In genomic region chrX:93654218-93655002, GRCm38 (mm10) we compare ENCODE assay signal across 11 mouse cellular contexts. TPM values are rescaled to one million over a fixed set of nuclear protein-coding genes. Genes with fewer than 3 reads are reported as not detected.
DNase-seq lines count a peak whose midpoint lies in the region; ATAC-seq and TF ChIP-seq lines count a peak whose summit lies in the region.
"Had no signal": no experiment of that assay in that cellular context is flagged by ENCODE, and none has a peak within 500 bp of the region (broad histone marks: within the 10 kb centered on the region; RNA-seq: fewer than 3 reads in every experiment).

Pcyt1b (plus strand) TSS chrX:93654863.

- no peak within 1 kb of the TSS for H3K9ac ChIP-seq in ES-Bruce4 (ENCODE audit: low read depth, poor library complexity, severe bottlenecking)
- no peak within 1 kb of the TSS for H3K9ac ChIP-seq in hindbrain, embryonic 11.5 days (ENCODE audit: low read depth, low read length)
- H3K9ac ChIP-seq: heart, embryonic 13.5 days; kidney, embryonic 15.5 days; liver, embryonic 15.5 days had no signal

- H3K27me3 ChIP-seq in ES-Bruce4 (ENCODE audit: control insufficient read depth, insufficient read depth, low read length, poor library complexity, severe bottlenecking), result no peaks in the 10 kb centered on the region
- H3K27me3 ChIP-seq in hindbrain, embryonic 11.5 days (ENCODE audit: control insufficient read depth, insufficient read depth, low read length), result no peaks in the 10 kb centered on the region
- H3K27me3 ChIP-seq in kidney, adult 2 months (replicated peaks; ENCODE audit: control insufficient read depth, insufficient read depth, low read length), result no peaks in the 10 kb centered on the region
- H3K27me3 ChIP-seq: heart, embryonic 13.5 days had no signal

- no peak within 1 kb of the TSS for H3K27ac ChIP-seq in ES-Bruce4 (ENCODE audit: insufficient read depth, low read length)
- H3K27ac ChIP-seq in hindbrain, embryonic 11.5 days (ENCODE audit: low read depth, low read length), result no peak within 1 kb of the TSS
- H3K27ac ChIP-seq in kidney, adult 2 months (ENCODE audit: insufficient read depth, low read depth, low read length), result no peak within 1 kb of the TSS
- H3K27ac ChIP-seq: heart, embryonic 13.5 days; kidney, embryonic 15.5 days; liver, embryonic 15.5 days had no signal

- no peaks in the 10 kb centered on the region for H3K36me3 ChIP-seq in ES-Bruce4 (ENCODE audit: control insufficient read depth, insufficient read depth, low read length, poor library complexity, severe bottlenecking)
- H3K36me3 ChIP-seq in hindbrain, embryonic 11.5 days (ENCODE audit: control insufficient read depth, insufficient read depth, low read length), result no peaks in the 10 kb centered on the region
- no peaks in the 10 kb centered on the region for H3K36me3 ChIP-seq in kidney, adult 2 months (ENCODE audit: control insufficient read depth, insufficient read depth, low read length)
- H3K36me3 ChIP-seq: heart, embryonic 13.5 days; kidney, embryonic 15.5 days; liver, embryonic 15.5 days had no signal

- no peaks in the 10 kb centered on the region for H3K4me1 ChIP-seq in ES-Bruce4 (ENCODE audit: control insufficient read depth, insufficient read depth, low read length)
- no peaks in the 10 kb centered on the region for H3K4me1 ChIP-seq in hindbrain, embryonic 11.5 days (replicated peaks; ENCODE audit: control insufficient read depth, insufficient read depth, low read length)
- no peaks in the 10 kb centered on the region for H3K4me1 ChIP-seq in kidney, adult 2 months (ENCODE audit: control insufficient read depth, insufficient read depth, low read length)
- H3K4me1 ChIP-seq: heart, embryonic 13.5 days; kidney, embryonic 15.5 days; liver, embryonic 15.5 days had no signal

- 21% methylated on average over 3 of the region's 3 CpGs for WGBS in hindbrain, embryonic 11.5 days
- WGBS in kidney, adult 2 months, result 31% methylated on average over 3 of the region's 3 CpGs

- no peak for TF ChIP-seq EP300 in ES-Bruce4 (IDR thresholded peaks at IDR 0.05; ENCODE audit: insufficient read depth, low read depth, low read length)

- intact Hi-C loops in left cerebral cortex, postnatal 36 days (cut with DNase I), result no loop called here

- no peak for TF ChIP-seq CTCF in ES-Bruce4 (IDR thresholded peaks at IDR 0.05; ENCODE audit: low read depth, low read length)
- no peak for TF ChIP-seq CTCF in kidney, adult 2 months (conservative IDR thresholded peaks at IDR 0.05; ENCODE audit: insufficient read depth, insufficient read length, low read depth, low read length)

- DNase-seq in Muller cell, postnatal 12 days (ENCODE audit: inconsistent ontology term), result peak; percentile 77
- peak; percentile 11 for DNase-seq in hindbrain, embryonic 11.5 days (ENCODE audit: low spot score)
- no peak for DNase-seq in left cerebral cortex, postnatal 36 days (ENCODE audit: low spot score in 2 of 2)
- DNase-seq in kidney, adult 2 months, result no peak
- no peak for DNase-seq in gastrocnemius, postnatal 4 days (ENCODE audit: low spot score in 2 of 2)
- DNase-seq in adrenal gland, postnatal 36 days, result no peak

- H3K9me3 ChIP-seq in ES-Bruce4 (replicated peaks; ENCODE audit: control insufficient read depth, insufficient read depth, low read length, poor library complexity, severe bottlenecking), result no peaks in the 10 kb centered on the region
- no peaks in the 10 kb centered on the region for H3K9me3 ChIP-seq in hindbrain, embryonic 11.5 days (ENCODE audit: control insufficient read depth, low read length)
- H3K9me3 ChIP-seq: heart, embryonic 13.5 days; kidney, embryonic 15.5 days; liver, embryonic 15.5 days had no signal

- H3K4me3 ChIP-seq in ES-Bruce4 (ENCODE audit: low read depth, low read length), result no peak within 1 kb of the TSS
- H3K4me3 ChIP-seq in hindbrain, embryonic 11.5 days (ENCODE audit: low read depth, low read length), result no peak within 1 kb of the TSS
- no peak within 1 kb of the TSS for H3K4me3 ChIP-seq in kidney, adult 2 months (ENCODE audit: insufficient read depth, low read depth, low read length)
- H3K4me3 ChIP-seq: heart, embryonic 13.5 days; kidney, embryonic 15.5 days; liver, embryonic 15.5 days had no signal

- TF ChIP-seq POLR2A in ES-Bruce4 (IDR thresholded peaks at IDR 0.05; ENCODE audit: insufficient read depth, low read length), result no peak
- TF ChIP-seq POLR2A in kidney, adult 2 months (IDR thresholded peaks at IDR 0.05; ENCODE audit: low read depth, low read length), result no peak

- peak; percentile 64; the same call in 1 of the 2 replicates for ATAC-seq in hindbrain, embryonic 11.5 days (ENCODE audit: low FRiP score)
- no peak for ATAC-seq in CD4-positive, CD25-positive, alpha-beta regulatory T cell, adult 4 months

- no peak within 1 kb of the TSS for H3K4me2 ChIP-seq in hindbrain, embryonic 11.5 days (replicated peaks; ENCODE audit: low read depth, low read length)
- H3K4me2 ChIP-seq: heart, embryonic 13.5 days; kidney, embryonic 15.5 days; liver, embryonic 15.5 days had no signal

RNA-seq across cellular contexts. Expression of gene Pcyt1b, which starts in this region (rescaled TPM):
- polyA plus RNA-seq in ES-Bruce4 (2011; ENCODE audit: insufficient read depth, insufficient read length, low read depth, missing spikeins), result 11.3 and 11.6 TPM in 2 replicates
- 11.2 and 12.6 TPM in 2 replicates for polyA plus RNA-seq in hindbrain, embryonic 11.5 days (2014; fragmentation: Nextera tagmentation; extraction: Ambion mirVana)
- total RNA-seq in left cerebral cortex, postnatal 36 days (2021), result 10 to 100 TPM; 33.1 to 34.7 TPM
- 0.05 and 0.11 TPM in 2 replicates for polyA plus RNA-seq in kidney, adult 2 months (2012; rRNA removed)
- total RNA-seq in gastrocnemius, postnatal 4 days (2021), result 1 to 10 TPM; 1.7 to 1.8 TPM
- 1 to 10 TPM; 1.7 to 2.2 TPM for polyA plus RNA-seq in CD4-positive, CD25-positive, alpha-beta regulatory T cell, adult 4 months (2017; shearing (Covaris generic))
- total RNA-seq in adrenal gland, postnatal 36 days (2021), result under 1 TPM; 0.36 to 0.72 TPM

Comparison
In these comparisons a context has a peak if more than half of its experiments do, and no peak if none do; other contexts are left out.
1. RNA of gene Pcyt1b (total RNA-seq): 33.1 to 34.7 TPM in left cerebral cortex, postnatal 36 days; 1.7 to 1.8 TPM in gastrocnemius, postnatal 4 days and 0.36 to 0.72 TPM in adrenal gland, postnatal 36 days; every median in the first group is over 10 times any median in the second.
2. DNase-seq: peak in Muller cell, postnatal 12 days (single experiment) and hindbrain, embryonic 11.5 days (single experiment); none in left cerebral cortex, postnatal 36 days (0 of 2), kidney, adult 2 months (single experiment), gastrocnemius, postnatal 4 days (0 of 2) and adrenal gland, postnatal 36 days (0 of 2).